Mouse (Mus musculus): ENCODE measurements around the gene Olfr263.

DNA sequence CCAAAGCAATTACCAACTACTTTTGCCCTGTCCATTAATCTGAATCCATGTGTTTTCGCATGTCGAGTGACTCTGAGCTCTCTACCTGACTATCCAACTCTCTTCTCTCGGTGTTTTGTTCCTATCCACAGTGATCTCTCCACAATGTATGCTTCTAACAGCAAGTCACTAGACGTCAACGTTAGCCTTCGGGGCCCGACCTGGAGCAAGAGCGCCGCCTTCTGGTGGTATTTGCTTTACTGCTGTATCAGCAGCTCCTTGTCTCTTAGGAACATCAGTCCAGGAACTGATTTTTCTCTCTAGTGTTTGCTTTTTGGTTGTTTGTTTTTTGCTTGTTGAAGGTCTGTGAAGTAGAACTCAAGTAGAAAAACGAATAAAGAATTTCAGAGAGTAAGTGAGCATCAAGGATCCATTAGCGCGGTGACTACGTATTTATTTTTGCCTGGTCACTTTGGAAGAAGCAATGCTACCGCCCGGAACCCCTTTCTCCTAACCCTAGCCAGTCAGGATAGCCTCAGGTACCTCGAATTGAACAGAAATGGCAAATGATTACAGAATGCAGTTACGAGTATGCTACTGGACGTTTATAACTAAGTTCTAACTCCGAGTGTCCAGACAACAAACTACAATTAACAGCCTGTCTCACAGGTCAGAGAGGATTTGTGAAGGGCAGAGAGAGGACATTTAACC is 29.5 kb downstream of the Olfr263 start:
- no peak for TF ChIP-seq EP300 (IDR thresholded peaks at IDR 0.05; ENCODE audit: low read depth)
- peak; percentile 79 for TF ChIP-seq CTCF (IDR thresholded peaks at IDR 0.05; ENCODE audit: low read depth)

Data from heart, postnatal 0 days (tissue).